Mouse (Mus musculus): Measurements from ENCODE around the gene Cacnb3. TPM values are rescaled to one million over a fixed set of nuclear protein-coding genes. Genes with fewer than 3 reads are reported as not detected.
A peak's percentile ranks its signal among the peaks of the same experiment; 100 is the strongest.

Cacnb3 gene
- polyA plus RNA-seq, 1 experiment from 2014 or later = 0.84 TPM

DNA sequence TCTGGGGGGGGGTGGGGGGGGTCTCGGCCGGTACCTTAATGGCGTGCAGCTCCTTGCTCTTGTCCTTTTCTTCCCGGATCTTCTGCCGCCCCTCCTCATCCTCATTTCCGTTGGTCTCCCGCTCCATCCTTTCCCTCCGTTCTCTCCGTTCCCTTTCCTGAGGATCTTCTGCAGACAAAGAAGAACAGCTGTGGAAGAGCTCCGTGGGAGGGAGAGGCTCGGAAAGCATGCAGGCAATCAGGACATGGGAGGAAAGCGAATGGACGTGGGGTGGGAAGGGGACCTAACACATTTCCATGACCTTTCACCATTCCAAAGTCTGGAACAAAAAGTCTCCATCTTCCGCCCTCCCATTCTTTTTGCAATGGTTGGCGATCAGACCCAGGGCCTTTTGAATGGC, 20.8 kb downstream of the Cacnb3 start:
- no peak for ATAC-seq (ENCODE audit: low read depth)
- WGBS (ENCODE audit: insufficient replicate concordance) = 88% methylated on average over 15 of the region's 15 CpGs
- Histone ChIP-seq H3K9me3 (replicated peaks; ENCODE audit: control insufficient read depth, low read length) (no peaks in the 10 kb centered on the region), H3K36me3 (ENCODE audit: control insufficient read depth, insufficient read depth) (peaks cover 82% of the 10 kb centered on the region), H3K27me3 (ENCODE audit: control insufficient read depth, insufficient read depth, low read depth, low read length) (no peaks in the 10 kb centered on the region), H3K4me2 (ENCODE audit: low read depth, low read length) (no peak overlapping the region), H3K27ac (ENCODE audit: low read length) (no peak overlapping the region), H3K4me1 (ENCODE audit: control insufficient read depth, low read depth, low read length) (no peaks in the 10 kb centered on the region), H3K4me3 (ENCODE audit: low read depth, low read length) (no peak overlapping the region), H3K9ac (ENCODE audit: low read depth, low read length) (no peak overlapping the region)

DNA sequence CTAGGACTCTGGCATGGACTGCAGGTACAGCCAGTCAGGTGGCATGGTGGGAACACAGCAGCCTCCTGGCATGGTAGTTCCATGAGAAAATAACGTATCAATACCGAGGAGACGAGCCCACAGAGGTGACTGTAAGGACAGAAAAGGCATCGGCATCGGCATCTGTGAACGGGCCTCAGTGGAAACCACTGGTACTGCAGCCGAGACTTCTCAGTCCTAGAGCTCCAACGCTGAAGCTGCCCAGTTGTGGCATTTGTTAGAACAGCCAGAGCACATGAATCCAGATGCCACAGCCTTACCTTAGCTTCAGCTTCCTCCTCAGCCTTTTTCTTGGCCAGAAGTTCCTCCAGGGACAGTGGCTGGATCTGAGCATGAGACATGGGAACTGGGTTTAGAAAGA, 21.5 kb downstream of the Cacnb3 start:
- no peak overlapping the region for H3K4me3 ChIP-seq (ENCODE audit: low read depth, low read length)
- no peak for ATAC-seq (ENCODE audit: low read depth)
- H3K9ac ChIP-seq (ENCODE audit: low read depth, low read length) = no peak overlapping the region
- H3K36me3 ChIP-seq (ENCODE audit: control insufficient read depth, insufficient read depth) = peaks cover 83% of the 10 kb centered on the region
- no peak overlapping the region for H3K4me2 ChIP-seq (ENCODE audit: low read depth, low read length)
- no peaks in the 10 kb centered on the region for H3K9me3 ChIP-seq (replicated peaks; ENCODE audit: control insufficient read depth, low read length)
- no peak overlapping the region for H3K27ac ChIP-seq (ENCODE audit: low read length)
- H3K27me3 ChIP-seq (ENCODE audit: control insufficient read depth, insufficient read depth, low read depth, low read length) = no peaks in the 10 kb centered on the region
- 87% methylated on average over 8 of the region's 8 CpGs for WGBS (ENCODE audit: insufficient replicate concordance)
- no peaks in the 10 kb centered on the region for H3K4me1 ChIP-seq (ENCODE audit: control insufficient read depth, low read depth, low read length)

DNA sequence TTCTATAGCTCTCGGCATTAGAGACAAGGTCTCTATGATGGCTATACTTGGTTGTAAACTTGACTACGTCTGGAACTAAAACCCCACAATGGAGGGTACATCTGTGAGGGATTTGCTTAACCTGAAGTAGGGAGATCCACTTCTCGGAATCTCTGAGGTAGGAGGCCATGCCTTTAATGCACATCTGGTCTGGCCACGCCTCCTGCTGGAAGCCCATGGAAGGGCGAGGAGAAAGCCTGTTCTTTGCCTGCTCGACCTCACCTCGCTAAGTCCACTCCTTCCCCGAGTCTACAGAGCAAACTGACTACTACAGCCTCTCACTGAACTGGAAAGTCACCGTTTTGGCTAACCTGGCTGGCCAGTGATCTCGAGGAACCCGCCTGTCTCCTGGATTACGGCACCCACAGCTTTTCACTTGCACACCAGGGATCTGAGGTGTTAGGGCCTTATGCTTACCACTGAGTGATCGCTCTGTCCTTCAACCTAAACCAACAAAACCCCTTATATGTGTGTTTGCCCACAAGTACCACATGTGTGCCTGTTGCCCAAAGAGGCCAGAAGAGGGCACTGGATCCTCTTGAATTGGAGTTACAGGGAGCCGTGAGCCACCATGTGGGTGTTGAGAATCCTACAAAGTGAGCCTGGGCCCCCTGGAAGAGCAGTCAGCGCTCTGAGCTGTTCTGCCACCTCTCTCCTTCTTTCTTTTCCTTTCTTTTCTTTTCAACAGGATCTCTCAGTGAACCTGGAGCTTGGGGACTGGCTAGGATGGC, 26.5 kb downstream of the Cacnb3 start:
- Histone ChIP-seq H3K27me3 (ENCODE audit: control insufficient read depth, insufficient read depth, low read depth, low read length) (no peaks in the 10 kb centered on the region), H3K4me2 (ENCODE audit: low read depth, low read length) (no peak overlapping the region), H3K9me3 (replicated peaks; ENCODE audit: control insufficient read depth, low read length) (no peaks in the 10 kb centered on the region), H3K4me1 (ENCODE audit: control insufficient read depth, low read depth, low read length) (peaks cover 6% of the 10 kb centered on the region), H3K27ac (ENCODE audit: low read length) (no peak overlapping the region), H3K9ac (ENCODE audit: low read depth, low read length) (no peak overlapping the region), H3K4me3 (ENCODE audit: low read depth, low read length) (no peak overlapping the region), H3K36me3 (ENCODE audit: control insufficient read depth, insufficient read depth) (peaks cover 58% of the 10 kb centered on the region)
- WGBS (ENCODE audit: insufficient replicate concordance) = 83% methylated on average over 15 of the region's 15 CpGs
- ATAC-seq (ENCODE audit: low read depth) = no peak

DNA sequence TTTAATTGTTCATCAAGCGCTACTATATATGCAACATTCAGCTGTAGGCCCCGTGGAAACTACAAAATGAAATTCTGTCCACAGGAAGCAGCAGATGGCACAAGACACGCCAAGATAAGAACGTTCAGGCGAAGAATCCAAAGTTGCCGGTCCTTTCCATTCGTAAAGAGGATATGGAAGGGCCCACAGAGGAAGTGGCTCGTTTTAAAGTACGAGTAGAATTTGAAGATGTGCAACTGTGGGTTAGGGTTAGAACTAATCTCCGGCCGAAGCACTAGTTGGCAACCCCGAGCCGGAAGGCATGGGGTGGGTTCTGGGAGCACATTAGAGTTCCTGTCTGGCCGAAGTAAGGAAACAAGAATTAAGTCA, 31.5 kb downstream of the Cacnb3 start:
- H3K9me3 ChIP-seq (replicated peaks; ENCODE audit: control insufficient read depth, low read length) = no peaks in the 10 kb centered on the region
- H3K27ac ChIP-seq (ENCODE audit: low read length) = peak overlapping the region; percentile 87
- peak overlapping the region; percentile 80 for H3K4me2 ChIP-seq (ENCODE audit: low read depth, low read length)
- peak overlapping the region; percentile 87 for H3K9ac ChIP-seq (ENCODE audit: low read depth, low read length)
- peak overlapping the region; percentile 81 for H3K4me3 ChIP-seq (ENCODE audit: low read depth, low read length)
- ATAC-seq (ENCODE audit: low read depth) = peak; percentile 33
- H3K4me1 ChIP-seq (ENCODE audit: control insufficient read depth, low read depth, low read length) = peaks cover 6% of the 10 kb centered on the region
- no peaks in the 10 kb centered on the region for H3K27me3 ChIP-seq (ENCODE audit: control insufficient read depth, insufficient read depth, low read depth, low read length)
- WGBS (ENCODE audit: insufficient replicate concordance) = under 1% methylated on average over 14 of the region's 14 CpGs
- H3K36me3 ChIP-seq (ENCODE audit: control insufficient read depth, insufficient read depth) = peaks cover 21% of the 10 kb centered on the region

DNA sequence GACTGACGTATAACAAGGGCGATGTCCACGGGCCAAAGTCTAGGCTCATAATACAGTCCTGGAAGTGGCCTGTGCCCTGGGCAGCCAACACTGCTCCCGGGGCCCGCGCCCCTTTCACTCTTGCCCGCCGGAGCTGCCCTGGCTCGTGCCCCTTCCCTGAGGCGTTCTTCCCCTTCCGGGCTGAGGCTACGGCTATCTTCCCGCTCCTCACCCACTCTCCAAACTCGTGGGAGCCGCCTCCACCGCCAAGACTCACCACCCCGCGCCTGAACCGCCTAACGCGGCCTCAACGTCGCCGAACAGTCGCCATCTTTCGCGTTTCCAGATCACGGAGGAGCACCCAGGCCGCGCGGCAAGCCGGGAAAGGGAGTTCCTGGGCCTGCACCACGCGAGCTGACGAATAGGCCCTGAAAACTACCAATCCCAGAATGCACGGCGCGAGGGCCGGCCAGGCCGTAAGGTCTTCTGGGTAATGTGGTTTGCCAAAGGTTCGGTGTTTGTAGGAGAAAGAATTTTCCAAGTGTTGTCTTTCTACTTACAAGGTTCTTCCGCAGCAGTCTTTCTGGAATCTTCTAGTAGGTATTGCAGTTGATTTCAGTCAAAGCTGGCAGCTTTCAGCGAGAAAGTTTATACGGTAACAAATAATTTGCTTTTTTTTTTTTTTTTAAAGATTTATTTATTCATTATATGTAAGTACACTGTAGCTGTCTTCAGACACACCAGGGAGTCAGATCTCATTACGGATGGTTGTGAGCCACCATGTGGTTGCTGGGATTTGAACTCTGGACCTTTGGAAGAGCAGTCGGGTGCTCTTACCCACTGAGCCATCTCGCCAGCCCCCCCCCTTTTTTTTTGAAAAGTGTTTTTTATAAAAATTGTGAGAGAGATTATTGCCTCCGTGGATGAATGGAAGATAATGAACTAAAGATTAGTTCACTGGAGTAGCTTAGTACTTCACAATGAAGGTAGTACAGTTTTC, 32.2 kb downstream of the Cacnb3 start, which contains the start of gene Ddx23:
Gene Ddx23, minus strand, starts transcription at position 328 of the 979 bp plus-strand sequence.
- peak; percentile 98 for ATAC-seq (ENCODE audit: low read depth)
- peak within 1 kb of the TSS; percentile 80 for H3K4me2 ChIP-seq (ENCODE audit: low read depth, low read length)
- WGBS (ENCODE audit: insufficient replicate concordance) = 2% methylated on average over 47 of the region's 48 CpGs
- H3K9me3 ChIP-seq (replicated peaks; ENCODE audit: control insufficient read depth, low read length) = no peaks in the 10 kb centered on the region
- H3K4me1 ChIP-seq (ENCODE audit: control insufficient read depth, low read depth, low read length) = peaks cover 6% of the 10 kb centered on the region
- peak within 1 kb of the TSS; percentile 87 for H3K27ac ChIP-seq (ENCODE audit: low read length)
- peak within 1 kb of the TSS; percentile 81 for H3K4me3 ChIP-seq (ENCODE audit: low read depth, low read length)
- H3K36me3 ChIP-seq (ENCODE audit: control insufficient read depth, insufficient read depth) = peaks cover 15% of the 10 kb centered on the region
- no peaks in the 10 kb centered on the region for H3K27me3 ChIP-seq (ENCODE audit: control insufficient read depth, insufficient read depth, low read depth, low read length)
- peak within 1 kb of the TSS; percentile 87 for H3K9ac ChIP-seq (ENCODE audit: low read depth, low read length)

DNA sequence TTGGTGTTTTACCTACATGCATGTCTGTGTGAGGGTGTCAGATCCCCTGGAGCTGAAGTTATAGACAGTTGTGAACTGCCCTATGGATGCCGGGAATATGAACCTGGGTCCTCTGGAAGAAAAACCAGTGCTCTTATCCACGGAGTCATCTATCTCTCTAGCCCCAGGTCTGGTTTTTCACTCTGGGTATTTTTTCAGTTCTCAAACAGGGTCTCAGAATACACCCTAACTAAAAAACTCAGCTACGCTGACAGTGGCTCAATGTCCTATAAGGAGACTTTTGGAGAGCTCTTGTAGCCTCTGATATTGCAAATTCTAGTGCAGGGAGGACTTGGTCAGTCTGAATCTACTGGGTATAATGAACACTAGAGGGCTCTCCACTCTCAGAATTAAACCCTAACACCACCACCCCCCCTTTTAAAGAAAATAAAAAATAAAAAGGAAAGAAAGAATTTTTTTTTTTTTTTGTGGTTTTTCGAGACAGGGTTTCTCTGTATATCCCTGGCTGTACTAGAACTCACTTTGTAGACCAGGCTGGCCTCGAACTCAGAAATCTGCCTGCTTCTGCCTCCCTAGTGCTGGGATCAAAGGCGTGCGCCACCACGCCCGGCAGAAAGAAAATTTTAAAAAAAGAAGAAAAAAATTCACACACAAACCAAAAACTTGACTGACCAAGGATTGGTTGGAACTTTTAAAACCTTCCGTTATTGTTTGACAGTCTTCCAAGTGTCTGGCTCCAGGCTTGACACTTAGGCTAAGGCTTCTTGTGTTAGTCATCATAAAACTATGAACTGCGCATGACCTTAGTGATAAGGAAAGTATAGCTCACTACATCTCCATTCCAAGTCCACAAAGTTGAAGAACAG, 33.6 kb downstream of the Cacnb3 start:
- Histone ChIP-seq H3K9me3 (replicated peaks; ENCODE audit: control insufficient read depth, low read length) (no peaks in the 10 kb centered on the region), H3K4me1 (ENCODE audit: control insufficient read depth, low read depth, low read length) (peaks cover 6% of the 10 kb centered on the region), H3K4me3 (ENCODE audit: low read depth, low read length) (no peak overlapping the region), H3K4me2 (ENCODE audit: low read depth, low read length) (no peak overlapping the region), H3K36me3 (ENCODE audit: control insufficient read depth, insufficient read depth) (peaks cover under 1% of the 10 kb centered on the region; the same call in 1 of the 2 replicates), H3K9ac (ENCODE audit: low read depth, low read length) (no peak overlapping the region), H3K27ac (ENCODE audit: low read length) (no peak overlapping the region), H3K27me3 (ENCODE audit: control insufficient read depth, insufficient read depth, low read depth, low read length) (no peaks in the 10 kb centered on the region)
- 66% methylated on average over 11 of the region's 11 CpGs for WGBS (ENCODE audit: insufficient replicate concordance)
- no peak for ATAC-seq (ENCODE audit: low read depth)

DNA sequence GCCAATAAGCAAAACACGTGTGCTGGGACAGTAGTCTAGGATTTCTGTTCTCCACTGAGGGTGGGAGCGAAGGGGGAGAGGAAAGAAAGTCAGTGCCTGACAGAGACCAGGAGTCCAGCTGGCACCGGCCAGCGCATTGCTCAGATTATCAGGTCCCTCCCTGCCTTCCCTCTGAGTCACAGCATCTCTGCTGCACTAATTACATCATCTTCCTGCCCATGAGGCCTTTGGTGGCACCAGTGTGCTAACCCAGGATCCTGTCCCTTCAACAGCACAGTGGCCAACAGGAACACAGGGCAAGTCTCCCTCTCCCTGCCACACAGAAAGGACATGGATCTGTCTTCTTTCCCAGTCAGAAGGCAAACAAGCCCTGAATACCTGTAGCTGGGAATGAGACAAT, 42.0 kb downstream of the Cacnb3 start:
- no peak overlapping the region for H3K27ac ChIP-seq (ENCODE audit: low read length)
- 36% methylated on average over 4 of the region's 4 CpGs for WGBS (ENCODE audit: insufficient replicate concordance)
- no peak for ATAC-seq (ENCODE audit: low read depth)
- H3K27me3 ChIP-seq (ENCODE audit: control insufficient read depth, insufficient read depth, low read depth, low read length) = peaks cover 38% of the 10 kb centered on the region
- H3K36me3 ChIP-seq (ENCODE audit: control insufficient read depth, insufficient read depth) = no peaks in the 10 kb centered on the region
- no peak overlapping the region for H3K4me3 ChIP-seq (ENCODE audit: low read depth, low read length)
- no peak overlapping the region for H3K4me2 ChIP-seq (ENCODE audit: low read depth, low read length)
- H3K9ac ChIP-seq (ENCODE audit: low read depth, low read length) = no peak overlapping the region
- no peaks in the 10 kb centered on the region for H3K4me1 ChIP-seq (ENCODE audit: control insufficient read depth, low read depth, low read length)
- no peaks in the 10 kb centered on the region for H3K9me3 ChIP-seq (replicated peaks; ENCODE audit: control insufficient read depth, low read length)

DNA sequence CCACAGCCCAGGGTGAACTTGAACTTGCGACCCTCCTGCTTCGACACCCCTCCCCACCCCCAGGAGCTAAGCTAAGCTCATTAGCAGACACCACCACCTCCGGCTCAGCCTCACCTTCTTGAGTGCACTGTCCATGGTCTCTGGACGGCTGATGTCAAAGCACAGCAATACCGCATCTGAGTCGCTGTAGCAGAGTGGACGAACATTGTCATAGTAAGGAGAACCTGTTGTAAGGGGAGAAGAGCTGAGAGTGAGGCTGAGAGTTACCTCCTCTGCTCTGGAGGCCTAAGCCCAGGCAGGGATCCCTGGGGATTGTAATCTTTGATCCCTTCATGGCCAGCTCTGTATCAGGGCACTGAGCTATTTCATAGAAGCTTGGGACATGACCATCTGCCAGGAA, 43.1 kb downstream of the Cacnb3 start:
- H3K27me3 ChIP-seq (ENCODE audit: control insufficient read depth, insufficient read depth, low read depth, low read length) = peaks cover 44% of the 10 kb centered on the region
- H3K9me3 ChIP-seq (replicated peaks; ENCODE audit: control insufficient read depth, low read length) = no peaks in the 10 kb centered on the region
- no peak overlapping the region for H3K4me3 ChIP-seq (ENCODE audit: low read depth, low read length)
- no peak overlapping the region for H3K27ac ChIP-seq (ENCODE audit: low read length)
- no peak for ATAC-seq (ENCODE audit: low read depth)
- no peaks in the 10 kb centered on the region for H3K4me1 ChIP-seq (ENCODE audit: control insufficient read depth, low read depth, low read length)
- WGBS (ENCODE audit: insufficient replicate concordance) = 70% methylated on average over 7 of the region's 7 CpGs
- H3K36me3 ChIP-seq (ENCODE audit: control insufficient read depth, insufficient read depth) = no peaks in the 10 kb centered on the region
- H3K9ac ChIP-seq (ENCODE audit: low read depth, low read length) = no peak overlapping the region
- H3K4me2 ChIP-seq (ENCODE audit: low read depth, low read length) = no peak overlapping the region
